Mouse (Mus musculus) liver (tissue): ENCODE data around the gene Vmn2r23.
"Not testable (repeated sequence)": the region's sequence is repeated elsewhere in the genome, so short reads cannot be mapped to it uniquely, and the experiment has no call there.

ENCODE experiments used
- DNase-seq: peaks from one replicate; pipeline ENCODE4 v3.0.0-alpha.2; 2020; ENCODE audit warnings: mixed read lengths

The Vmn2r23 gene

DNA sequence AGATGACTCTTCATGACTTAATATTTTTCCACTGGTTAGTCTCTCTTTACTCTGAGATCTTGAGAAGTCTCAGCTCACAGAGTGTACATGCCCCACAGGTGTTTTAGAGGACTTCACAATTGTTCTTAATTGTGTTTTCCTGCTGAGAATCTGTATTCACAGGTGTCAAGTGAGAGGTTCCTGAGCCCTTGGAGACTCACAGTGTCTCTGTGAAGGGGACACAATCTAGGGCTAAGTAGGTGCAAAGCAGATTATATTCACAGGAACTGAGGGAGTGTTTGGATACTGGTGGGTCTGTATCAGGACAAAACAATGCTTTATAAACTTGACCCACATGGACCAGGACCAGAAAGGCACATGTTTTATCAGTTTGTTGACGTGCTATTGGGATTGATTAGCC, at the start of gene Vmn2r23:
Vmn2r23 (plus strand) TSS at position 301 of the 400 bp plus-strand sequence.
- no peak for DNase-seq

DNA sequence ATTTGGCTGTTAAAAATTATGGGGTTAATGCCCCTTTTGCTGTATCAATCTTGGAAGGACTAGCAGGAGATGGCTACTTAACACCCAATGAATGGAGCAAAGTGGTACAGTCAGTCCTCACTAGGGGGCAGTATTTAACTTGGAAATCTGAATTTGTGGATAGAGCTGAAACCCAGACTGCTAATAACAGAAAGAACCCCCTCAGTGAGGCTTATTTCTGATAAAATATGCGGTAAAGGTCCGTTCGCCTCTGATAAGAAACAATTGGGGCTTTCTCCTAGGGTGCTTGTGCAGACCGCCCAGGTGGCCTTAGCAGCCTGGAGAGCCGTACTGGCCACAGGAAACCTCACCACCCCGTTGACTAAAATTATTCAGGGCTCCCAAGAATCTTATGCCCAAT, 45.4 kb upstream of the Vmn2r23 start:
- no peak for DNase-seq

GRCm38 (mm10) chr6:123696639-123697038, 5.8 kb upstream of the Vmn2r23 start:
- DNase-seq: not testable (repeated sequence)

GRCm38 (mm10) chr6:123697213-123697612, 5.3 kb upstream of the Vmn2r23 start:
- no peak for DNase-seq

DNA sequence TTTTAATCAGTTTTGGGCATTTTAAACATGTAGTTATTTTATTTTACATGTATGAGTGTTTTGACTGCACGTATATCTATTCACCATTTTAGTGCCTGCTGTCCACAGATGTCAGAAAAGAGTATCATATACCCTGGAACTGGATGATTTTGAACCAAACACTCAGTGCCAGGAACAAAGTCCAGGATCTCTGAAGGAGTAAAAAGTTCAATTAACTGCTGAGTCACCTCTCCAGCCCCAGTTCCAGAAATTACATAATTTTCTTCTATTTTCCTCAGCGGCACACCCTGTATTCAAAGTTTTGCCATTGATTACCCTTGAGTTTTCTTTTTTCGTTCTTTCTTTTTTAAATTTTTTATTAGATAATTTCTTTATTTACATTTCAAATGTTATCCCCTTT, 67.6 kb downstream of the Vmn2r23 start:
- no peak for DNase-seq

DNA sequence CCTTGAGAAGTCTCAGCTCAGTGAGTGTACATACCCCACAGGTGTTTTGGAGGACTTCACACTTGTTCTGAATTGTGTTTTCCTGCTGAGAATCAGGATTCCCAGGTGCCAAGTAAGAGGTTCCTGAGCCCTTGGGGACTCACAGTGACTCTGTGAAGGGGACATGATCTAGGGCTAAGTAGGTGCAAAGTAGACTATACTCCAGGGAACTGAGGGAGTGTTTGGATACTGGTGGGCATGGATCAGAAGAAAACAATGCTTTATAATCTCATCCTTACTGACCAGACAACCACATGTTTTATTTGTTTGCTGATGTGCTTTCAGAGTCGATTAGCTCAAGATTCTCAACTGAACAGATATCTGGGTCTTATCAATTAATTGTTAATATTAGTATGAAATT, 76.1 kb downstream of the Vmn2r23 start, which contains the start of gene Vmn2r24:
Vmn2r24 (plus strand) TSS at position 301 of the 400 bp plus-strand sequence.
- no peak for DNase-seq

- no peak for DNase-seq
These were observed 82.4 kb downstream of the Vmn2r23 start for GRCm38 (mm10) chr6:123784857-123785256.

DNA sequence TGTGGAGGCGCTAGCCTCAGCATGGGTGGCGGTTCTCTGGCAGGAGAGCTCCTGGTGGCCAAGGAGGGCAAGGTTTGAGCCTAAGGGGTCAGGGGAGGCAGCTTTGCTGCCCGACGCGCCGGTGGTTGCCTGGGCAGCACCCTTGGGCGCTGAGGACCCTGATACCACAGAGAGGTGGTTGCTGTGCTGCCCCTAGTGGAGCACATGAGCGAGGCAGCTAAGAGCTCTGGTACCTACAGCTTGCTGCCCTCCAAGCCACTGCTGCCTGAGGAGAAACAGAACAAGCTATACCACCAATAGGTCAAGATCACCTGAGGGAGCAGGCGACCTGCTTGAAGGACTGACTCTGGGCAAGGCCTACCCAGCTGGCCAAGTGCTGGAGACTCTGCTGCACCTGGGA, 91.3 kb downstream of the Vmn2r23 start:
- no peak for DNase-seq
